Mouse (Mus musculus) central nervous system, embryonic 14 days (tissue): ENCODE data around the gene Zeb2. TPM values are rescaled to one million over a fixed set of nuclear protein-coding genes. Genes with fewer than 3 reads are reported as not detected.

Source experiments
- polyA plus RNA-seq: library from polyadenylated mRNA; depleted of rRNA; stranded (reverse); fragments of >200 nt; gene quantifications from 2 replicates; pipeline ENCODE4 v1.2.3, GENCODE M21; 2012; rRNA removed

The Zeb2 gene
- polyA plus RNA-seq: 42.7 and 60.0 TPM in 2 replicates

GRCm38 (mm10) chr2:45117087-45117561 lies at the start of gene Zeb2:
Gene Zeb2, minus strand, starts transcription at chr2:45117395.

Other genes starting within 250 kb of the Zeb2 start
- 26.5 and 32.1 TPM in 2 replicates for gene Gtdc1, start 189.7 kb downstream of the Zeb2 start, polyA plus RNA-seq